Mouse (Mus musculus) ovary, postnatal 10 days (tissue): ENCODE data around the gene Gm42715.
"Not testable (repeated sequence)": the region's sequence is repeated elsewhere in the genome, so short reads cannot be mapped to it uniquely, and the experiment has no call there.

ENCODE experiments used
- DNase-seq: peaks from one replicate; pipeline ENCODE4 v3.0.0; 2022; ENCODE audit warnings: low spot score

Gm42715 gene

DNA sequence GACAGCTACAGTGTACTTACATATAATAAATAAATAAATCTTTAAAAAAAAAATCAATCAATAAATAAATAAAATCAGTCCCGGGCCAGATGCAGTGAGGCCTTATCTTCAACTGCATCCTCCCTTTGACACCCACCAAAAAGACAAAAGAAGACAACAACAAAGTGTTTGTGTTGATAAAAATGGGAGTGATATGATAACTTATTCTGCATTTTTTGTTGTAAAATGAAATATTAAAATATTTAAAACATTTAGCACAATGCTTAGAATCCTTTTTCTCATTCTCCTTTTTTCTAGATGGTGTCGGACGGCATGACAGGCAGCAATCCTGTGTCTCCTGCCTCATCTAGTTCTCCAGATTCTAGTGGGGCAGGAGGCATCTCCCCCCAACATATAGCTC lies at the start of gene Gm42715:
Gene Gm42715 (plus strand): TSS at position 301 of the 400 bp plus-strand sequence.
- DNase-seq: no peak

DNA sequence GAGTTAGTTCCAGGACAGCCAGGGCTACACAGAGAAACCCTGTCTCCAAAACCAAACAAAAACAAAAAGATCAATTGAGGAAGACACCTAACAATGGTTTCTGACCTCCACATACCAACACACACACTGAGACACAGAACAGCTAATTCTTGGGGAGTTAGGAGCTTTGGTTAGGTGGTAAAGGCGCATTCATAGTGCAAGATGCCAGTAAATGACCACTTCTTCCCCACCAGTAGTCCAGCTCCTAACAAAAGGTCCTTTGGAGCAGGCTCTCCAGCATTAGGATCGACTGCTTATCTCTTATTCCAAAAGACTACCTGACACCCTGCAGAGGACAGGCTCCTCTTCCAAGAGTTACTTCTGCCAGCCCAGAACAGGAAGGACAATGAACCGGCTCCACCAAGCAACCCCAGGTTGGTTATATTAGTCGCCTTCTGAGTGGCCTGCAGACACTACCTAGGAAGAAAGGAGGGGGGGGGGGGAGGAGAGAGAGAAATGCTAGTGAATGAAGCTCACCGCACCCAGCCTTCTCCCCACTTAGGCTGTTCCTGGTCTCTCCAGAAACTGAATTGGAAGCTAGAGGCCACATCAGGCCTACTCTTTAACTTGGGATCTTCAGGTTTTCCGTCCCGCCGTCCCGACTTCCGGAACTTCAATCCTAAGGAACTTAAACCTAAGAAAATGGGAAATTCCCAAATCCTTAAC lies 49.2 kb upstream of the Gm42715 start:
- no peak for DNase-seq

DNA sequence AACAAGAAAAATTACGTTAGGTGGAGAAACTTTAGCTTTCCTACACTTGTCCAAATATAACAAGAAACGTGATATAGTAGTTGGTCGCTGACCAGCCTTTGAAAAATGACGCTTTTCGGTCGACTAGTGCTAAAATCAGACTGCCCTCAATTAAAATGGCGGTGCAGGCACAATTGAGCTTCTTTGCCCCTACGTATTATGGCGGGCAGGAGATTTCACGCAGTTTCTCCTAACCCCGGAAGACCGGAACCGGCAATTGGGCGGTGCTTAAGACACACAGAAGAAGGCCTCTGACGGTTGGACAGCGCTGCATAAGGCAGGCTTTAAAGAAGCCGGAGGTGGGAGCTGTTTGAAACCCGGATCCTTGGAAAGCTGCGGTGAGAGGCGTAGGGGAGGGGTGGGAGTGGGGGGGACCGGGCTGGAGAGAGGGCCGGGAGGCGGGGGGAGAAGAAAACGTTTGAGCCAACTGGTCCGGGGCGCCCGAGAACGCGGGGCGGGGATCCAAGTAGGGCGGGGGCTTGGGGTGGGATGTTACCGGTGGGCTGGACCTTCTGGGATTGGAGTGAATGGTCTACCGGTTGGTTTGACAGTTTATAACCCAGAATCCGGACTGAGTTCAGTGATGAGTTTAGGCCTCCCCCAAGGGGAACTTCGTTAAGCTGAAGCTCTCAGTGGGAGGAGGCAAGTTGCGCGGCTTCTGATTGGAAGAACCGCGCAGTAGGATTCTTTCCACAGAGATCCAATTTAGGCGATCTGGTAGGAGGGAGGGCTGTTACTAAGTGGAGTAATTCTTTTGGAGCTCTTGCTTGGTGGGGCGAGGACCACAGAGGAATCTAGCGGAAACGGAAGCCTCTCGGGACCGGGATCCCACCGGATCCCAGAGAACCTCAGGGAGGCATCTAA lies 48.4 kb upstream of the Gm42715 start:
- peak; percentile 56 for DNase-seq

- DNase-seq: peak; percentile 45
Observed at GRCm38 (mm10) chr7:127471646-127472010, 47.8 kb upstream of the Gm42715 start.

DNA sequence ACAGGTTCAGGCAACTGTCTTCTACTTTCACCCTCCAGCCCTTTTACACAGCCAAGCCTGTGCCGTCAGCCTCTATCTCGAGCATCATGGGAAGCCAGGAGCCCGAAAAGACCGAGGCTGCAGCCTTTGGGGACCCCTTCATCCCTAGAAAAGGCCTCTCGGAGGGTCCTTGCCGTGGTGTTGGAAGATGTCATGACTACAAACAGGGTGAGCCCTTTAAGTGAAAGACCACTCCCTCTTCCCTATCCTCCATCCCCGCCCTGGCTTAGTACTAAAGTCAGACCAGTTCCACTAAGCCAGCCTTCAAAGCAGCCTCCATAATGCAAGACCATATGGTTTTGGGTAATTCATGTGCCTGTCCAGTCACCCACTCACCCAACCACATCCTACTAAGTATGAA lies 47.3 kb upstream of the Gm42715 start:
- no peak for DNase-seq

DNA sequence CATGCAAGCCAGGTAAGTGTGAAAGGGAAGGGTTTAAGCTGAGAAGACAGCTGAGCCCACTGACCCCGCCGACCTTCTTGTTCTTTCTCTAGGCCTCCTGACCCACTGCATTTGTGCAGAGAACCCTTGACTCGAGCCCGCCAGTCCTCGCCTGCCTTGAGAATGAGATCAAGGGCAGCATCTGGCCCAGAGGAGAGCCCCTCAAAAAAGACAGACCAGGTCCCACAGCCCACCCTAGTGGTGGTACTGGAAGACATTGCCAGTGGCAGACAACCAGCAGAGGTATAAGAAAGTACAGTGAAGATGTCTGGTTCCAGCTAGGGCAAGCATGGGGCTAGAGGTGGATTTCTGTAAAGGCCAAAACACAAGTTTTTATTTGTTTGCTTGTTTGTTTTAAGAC lies 45.7 kb upstream of the Gm42715 start:
- DNase-seq: no peak

- no peak for DNase-seq
Observed at GRCm38 (mm10) chr7:127474378-127475070, 44.9 kb upstream of the Gm42715 start.

GRCm38 (mm10) chr7:127475186-127475740 lies 44.1 kb upstream of the Gm42715 start:
- no peak for DNase-seq

- DNase-seq: no peak
Observed at GRCm38 (mm10) chr7:127476336-127476735, 43.0 kb upstream of the Gm42715 start.

- no peak for DNase-seq
Observed at GRCm38 (mm10) chr7:127476855-127477254, 42.5 kb upstream of the Gm42715 start.

DNA sequence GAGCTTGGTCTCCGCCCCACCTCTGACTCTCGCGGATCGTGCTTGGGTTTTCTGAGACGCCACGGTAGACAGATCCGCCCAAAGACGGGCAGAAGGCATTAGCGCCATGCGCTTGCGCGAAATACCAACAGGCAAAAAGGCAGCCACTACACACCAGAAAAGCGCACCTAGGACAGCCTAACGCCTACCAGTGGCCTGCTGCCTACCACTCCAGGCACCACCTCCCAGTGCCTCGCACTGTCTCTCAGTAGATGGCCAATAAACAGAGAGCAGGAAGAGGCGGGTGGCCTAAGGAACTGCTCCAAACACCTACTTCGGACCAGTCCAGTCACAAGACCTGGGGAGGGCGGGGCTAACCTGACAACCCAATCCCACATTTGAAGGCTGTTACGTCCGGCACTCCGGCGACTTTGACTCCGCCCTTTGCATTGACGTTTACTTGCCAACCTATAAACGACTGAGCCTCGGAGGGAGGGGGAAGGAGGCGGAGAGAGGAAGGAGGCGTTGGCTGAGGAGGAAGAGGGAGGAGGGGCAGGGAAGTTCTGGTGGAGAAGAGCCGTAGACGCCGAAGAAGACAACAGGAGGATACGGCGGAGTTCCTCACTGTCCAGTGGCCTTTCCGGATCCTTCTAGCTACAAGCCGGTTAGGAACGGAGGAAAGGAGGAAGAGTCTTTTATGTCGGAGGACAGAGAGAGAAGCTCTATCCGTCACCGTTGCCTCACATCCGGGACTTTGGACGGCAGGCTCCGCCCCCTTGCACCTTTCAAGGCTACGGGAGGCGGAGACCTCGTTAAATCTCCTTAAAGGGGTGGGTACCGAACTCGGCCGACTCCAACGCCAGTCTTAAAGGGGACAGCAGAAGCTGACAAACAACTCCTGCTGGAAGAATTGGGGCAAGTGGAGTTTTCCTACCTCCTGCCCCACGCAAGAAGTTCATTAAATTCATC lies 41.4 kb upstream of the Gm42715 start:
- peak; percentile 96 for DNase-seq

DNA sequence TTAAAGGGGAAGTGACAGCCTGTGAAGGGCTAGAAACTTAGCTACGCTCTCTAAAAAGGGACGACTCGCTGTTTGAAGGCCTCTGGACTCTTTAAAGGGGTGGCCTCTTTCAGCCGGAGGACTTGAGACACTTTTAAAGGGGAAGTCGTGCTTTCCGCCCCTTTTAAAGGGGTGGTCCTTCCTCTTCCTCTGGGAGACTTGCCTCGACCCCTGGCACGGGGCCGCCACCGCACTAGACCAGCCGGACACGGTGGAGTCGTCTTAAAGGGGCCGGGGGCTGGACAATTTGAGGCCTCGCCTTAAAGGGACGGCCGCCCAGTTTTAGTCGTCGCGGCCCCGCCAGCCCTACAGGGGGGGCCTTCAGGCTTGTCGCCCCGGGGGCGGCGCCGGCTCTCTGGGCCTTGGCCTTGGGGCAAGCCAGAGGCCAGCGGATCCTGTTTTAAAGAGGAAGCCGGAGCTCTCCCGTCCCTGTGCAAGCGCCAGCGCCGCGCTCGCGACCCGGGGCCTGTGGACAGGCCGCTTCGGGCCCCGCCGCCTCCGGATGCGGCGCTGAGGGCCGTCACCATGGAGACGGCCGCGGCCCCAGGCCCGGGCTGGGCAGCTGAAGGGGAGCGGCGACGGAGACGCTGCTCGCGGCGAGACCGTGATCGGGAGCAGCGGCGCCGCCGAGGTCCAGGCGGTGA lies 40.6 kb upstream of the Gm42715 start, which contains the start of gene Fbrs:
Gene Fbrs (plus strand): TSS at position 565 of the 683 bp plus-strand sequence.
- DNase-seq: peak; percentile 92

DNA sequence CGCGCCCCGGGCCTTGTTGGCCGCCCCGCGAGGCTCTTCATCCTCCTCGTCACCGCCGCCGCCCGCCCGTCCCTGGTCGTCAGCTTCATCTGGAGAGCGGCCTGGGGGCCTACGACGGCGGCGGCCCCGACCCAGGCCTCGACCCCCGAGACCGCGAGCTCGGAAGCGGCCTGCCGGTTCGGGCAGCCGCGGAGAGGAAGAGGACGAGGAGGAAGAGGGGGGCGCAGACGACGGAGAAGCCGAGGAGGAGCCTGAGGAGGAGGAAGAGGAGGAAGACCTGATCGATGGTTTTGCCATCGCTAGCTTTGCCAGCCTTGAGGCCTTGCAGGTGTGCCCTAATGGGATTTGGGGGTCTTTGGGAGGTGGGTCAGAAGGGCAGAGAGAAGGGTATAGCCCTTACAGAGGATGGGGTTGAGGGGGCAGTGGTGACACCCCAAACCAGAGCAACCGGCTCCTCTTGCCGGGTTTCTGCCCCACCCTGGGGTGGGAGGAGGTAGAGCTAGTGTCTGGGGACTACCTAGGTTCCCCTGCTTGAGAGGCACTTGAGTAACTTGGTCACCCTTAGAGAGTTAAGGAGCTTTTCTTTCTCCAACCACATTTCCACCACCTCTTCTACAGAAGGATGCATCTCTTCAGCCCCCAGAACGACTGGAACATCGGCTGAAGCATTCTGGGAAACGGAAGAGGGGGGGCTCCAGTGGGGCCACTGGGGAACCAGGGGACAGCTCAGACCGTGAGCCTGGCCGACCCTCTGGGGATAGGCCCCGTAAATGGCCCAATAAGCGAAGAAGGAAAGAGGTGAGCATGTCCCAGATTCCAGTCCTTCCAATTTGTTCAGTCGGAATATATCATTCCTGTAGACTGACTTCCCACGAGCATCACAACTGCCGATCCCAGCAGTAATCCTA lies 39.8 kb upstream of the Gm42715 start:
- no peak for DNase-seq

- DNase-seq: no peak
Observed at GRCm38 (mm10) chr7:127480321-127480720, 39.1 kb upstream of the Gm42715 start.

DNA sequence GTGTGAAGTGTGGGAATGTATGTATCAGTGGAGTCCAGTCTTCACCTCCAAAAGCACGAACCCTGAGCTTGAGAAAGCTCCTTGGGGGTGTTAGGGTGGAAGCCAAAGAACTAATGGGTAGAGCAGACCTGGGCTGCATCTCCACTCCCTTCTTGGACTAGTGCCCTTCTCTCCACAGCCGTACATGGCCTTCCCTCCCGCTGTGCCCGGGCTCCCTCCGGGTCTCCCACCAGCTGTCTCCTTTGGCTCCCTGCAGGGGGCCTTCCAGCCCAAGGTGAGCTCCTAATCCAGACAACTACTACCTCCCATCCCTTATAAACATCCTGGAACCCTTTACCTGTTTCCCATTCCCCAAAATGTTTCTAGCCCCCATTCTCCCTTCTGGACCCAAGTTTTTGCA lies 34.0 kb upstream of the Gm42715 start:
- no peak for DNase-seq

GRCm38 (mm10) chr7:127488364-127488763 lies 31.0 kb upstream of the Gm42715 start:
- not testable (repeated sequence) for DNase-seq

GRCm38 (mm10) chr7:127489982-127490381 lies 29.4 kb upstream of the Gm42715 start:
- DNase-seq: no peak

DNA sequence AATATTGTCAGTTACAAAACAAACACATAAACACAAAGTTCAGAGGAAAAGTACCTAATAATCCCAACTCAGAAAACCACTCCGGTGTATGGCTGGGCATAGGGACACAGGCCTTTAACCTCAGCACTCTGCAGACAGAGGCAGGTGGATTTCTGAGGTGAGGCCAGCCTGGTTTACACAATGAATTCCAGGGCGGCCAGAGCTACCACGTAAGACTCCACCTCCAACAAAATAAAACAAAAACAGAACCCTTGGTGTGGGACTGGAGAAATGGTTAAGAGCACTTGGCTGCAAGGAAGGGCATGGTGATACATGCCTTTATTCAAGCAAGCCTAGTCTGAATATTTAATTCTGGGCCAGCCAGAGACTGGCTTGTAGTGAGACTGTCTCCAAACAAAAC lies 27.5 kb upstream of the Gm42715 start:
- DNase-seq: no peak

DNA sequence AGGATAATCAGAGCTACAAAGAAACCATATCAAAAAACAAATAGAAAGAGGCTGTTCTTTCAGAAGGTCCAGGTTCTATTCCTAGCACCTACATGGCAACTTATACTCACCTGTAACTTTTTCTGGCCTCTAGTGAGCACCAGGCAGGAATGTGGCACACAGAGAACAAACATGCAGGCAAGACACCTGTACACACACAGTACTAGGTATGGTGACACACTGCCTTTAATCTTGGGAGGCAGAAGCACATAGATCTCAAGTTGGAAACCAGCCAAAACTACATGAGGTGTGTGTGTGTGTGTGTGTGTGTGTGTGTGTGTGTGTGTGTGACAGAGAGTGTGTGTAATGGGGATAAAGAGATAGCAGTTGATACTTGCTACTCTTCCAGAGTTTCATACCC lies 24.7 kb upstream of the Gm42715 start:
- DNase-seq: no peak
